Mouse (Mus musculus) spleen, postnatal 10 days (tissue): ENCODE data around the gene Trim25.

Experiments
- DNase-seq, 2 experiments: peaks; one replicate each; pipeline ENCODE4 v3.0.0; 2021 to 2022; ENCODE audit warnings: low spot score in 2 of 2

Trim25 gene

GRCm38 (mm10) chr11:89064312-89064711 lies 65.1 kb downstream of the Trim25 start:
- DNase-seq: no peak

GRCm38 (mm10) chr11:89065297-89065696 lies 66.1 kb downstream of the Trim25 start:
- DNase-seq: peak; percentile 46 to 74

DNA sequence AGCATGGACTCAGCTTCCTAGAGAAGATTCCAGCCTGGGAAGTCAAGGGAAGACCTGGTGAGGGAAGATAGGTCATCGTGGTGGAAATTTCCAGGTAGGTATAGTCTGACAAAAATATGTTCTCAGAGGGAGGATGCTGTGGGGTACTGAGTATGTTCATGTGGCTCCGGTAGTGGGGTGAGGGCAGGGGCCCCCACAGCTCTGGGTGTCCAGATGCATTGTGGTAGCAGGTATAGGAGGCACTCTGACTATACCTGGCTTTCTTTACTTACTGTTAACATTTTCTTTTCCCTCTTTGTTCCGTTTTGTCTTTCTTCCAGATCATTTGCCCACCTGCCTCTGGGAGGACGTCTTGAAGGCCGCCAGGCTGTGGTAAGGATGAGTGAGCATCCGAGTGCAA lies 67.0 kb downstream of the Trim25 start:
- no peak for DNase-seq

DNA sequence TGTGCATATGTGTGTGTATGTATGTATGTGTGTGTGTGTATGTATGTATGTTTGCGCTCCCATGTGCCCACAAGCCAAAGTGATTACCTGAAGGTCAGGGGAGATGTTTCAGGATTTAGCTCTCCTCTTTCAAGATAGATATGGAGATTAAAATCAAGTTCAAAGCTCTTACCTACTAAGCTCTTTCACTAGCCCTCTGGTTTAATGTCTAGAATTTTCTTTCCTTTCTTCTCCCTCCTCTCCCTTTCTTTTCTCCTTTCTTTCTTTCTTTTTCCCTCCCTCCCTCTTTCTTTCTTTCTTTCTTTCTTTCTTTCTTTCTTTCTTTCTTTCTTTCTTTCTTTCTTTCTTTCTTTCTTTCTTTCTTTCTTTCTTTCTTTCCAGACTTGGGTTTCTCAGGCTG lies 67.6 kb downstream of the Trim25 start, which contains the start of gene Dgke:
Gene Dgke, minus strand, starts transcription at position 101 of the 400 bp plus-strand sequence.
- no peak for DNase-seq

- DNase-seq: no peak
These were observed 68.2 kb downstream of the Trim25 start for GRCm38 (mm10) chr11:89067301-89067822.

DNA sequence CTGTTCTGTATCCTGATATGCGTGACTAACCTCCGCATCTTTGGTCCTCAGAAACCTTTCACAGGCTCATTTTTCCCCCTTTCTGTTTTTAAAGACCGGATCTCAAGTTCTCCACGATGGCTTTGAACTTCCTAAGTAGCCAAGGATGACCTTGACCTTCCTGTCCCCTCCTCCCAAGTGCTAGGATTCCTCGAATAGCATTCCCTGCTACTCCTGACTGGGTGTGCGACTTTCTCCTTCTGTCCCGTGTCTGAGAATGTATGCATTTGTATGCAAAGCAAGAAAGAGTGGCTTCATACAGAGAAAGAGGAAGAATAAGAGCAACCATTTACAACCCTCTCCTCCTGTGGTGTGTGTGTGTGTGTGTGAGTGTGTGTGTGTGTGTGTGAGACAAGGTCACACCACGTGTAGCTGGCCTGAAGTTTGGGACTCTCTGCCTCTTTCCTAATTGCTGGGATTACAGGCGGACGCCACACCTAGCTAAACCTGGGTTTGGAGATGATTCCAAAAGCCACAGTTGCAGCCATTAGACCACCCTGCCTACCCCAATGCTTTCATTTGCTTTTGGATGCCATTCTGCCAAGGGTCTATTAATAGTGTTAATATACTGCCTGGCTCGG lies 68.8 kb downstream of the Trim25 start:
- peak in 1 of 2 experiments; percentile 54 for DNase-seq

- DNase-seq: no peak
These were observed 69.5 kb downstream of the Trim25 start for GRCm38 (mm10) chr11:89068649-89069048.

DNA sequence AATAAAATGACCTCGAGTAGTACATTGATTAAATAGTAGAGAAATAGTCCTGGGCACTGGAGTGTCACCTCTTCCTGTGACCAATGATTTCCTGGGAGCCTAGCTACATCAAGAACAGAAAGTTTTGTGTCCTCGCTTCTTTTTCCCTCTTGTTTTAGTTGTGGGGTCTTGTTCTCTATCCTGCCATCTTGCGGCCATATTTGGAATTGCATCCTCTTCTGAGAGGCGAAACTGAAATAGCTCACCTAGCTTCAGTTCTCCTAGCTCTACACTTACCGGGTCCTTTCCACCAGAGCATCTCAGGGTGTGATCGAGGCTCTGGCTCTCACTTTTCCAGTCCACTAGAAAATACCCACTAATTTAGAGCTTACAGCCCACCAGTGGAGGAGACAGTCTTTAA lies 70.1 kb downstream of the Trim25 start:
- DNase-seq: peak; percentile 60 to 83
